Mouse (Mus musculus): Measurements from ENCODE around the gene Prkag2.

The Prkag2 gene

DNA sequence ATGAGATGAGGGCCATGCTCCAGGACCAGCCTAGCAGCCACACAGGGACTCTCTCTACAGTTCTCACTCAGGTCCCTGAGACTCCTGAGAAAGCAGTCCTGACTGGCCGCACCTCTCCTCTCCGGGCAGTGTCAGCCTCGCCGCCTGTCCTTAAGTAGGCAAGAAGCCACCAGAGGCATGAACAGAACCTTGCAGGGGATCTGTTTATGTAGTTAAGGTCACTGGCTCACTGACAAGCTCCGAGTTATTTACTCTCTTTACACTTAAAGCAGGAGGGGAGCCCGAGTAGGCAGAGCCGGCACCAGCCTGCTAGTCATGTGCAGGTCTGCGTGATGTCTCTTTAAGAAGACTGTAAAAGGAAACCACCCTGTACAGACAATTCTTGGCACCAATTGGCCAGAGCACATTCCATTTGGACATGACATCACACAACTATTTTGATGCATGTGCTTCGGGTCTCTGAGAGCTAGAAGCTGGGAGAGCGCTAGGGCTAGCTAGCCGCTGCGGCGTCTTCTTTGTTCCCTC lies 104.8 kb downstream of the Prkag2 start:
- peak; percentile 30 for DNase-seq (ENCODE audit: low spot score)

DNA sequence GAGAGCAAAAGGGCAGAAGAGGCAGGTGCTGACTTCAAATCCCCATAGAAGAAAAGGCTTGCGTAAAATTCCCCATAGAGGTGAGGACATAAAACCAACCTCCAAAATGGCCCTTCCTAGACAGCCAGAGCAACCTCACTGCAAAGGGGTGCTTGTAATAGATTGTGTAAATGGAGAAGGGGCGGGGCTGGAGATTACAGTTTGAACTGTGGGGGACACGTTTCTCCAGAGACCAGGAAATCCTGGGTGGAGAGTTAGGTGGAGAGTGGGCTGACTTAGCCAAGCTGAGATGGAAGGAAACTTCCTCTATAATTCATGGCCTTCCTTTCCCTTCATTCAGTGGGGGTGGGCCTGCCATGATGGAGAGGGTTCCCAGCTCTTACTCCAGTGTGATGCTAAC lies 107.3 kb downstream of the Prkag2 start:
- no peak for DNase-seq (ENCODE audit: low spot score)

DNA sequence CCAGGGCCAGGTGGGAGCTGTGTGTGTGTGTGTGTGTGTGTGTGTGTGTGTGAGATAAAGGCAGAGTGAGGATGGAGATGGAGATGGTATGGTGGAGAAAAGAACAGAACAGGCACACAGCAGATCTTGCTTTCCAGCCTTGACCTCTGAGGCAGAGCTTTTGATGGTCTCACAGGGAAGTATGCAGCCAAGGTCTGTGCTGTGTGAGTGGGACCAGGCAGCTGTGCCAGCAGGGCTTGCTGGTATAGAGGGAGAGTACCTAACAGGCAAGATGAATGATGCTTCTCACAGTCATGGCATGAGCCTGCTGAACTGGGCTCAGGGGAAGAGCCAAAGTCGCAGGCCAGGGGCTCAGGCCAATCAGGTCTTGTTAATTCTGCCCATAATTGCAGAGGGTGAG lies 108.9 kb downstream of the Prkag2 start:
- no peak for DNase-seq (ENCODE audit: low spot score)

DNA sequence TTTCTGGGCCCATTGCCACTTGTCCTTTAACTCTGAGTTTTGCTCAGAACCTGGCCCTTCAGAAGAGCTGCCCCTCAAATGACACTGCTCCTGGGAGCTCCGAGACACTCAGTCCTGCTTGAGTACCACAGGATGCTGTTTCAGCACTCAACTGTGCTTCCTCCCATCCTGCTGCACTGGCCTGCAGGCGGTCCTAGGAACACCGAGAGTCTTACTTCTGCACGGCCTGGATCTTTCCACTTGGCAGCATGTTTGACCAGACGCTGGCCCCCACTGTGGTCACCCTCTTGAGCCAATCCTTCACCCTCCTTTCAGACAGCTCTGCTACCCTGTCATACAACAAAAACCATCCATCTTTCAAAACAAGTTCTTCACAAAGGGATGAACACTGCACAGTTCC lies 110.0 kb downstream of the Prkag2 start:
- no peak for DNase-seq (ENCODE audit: low spot score)

DNA sequence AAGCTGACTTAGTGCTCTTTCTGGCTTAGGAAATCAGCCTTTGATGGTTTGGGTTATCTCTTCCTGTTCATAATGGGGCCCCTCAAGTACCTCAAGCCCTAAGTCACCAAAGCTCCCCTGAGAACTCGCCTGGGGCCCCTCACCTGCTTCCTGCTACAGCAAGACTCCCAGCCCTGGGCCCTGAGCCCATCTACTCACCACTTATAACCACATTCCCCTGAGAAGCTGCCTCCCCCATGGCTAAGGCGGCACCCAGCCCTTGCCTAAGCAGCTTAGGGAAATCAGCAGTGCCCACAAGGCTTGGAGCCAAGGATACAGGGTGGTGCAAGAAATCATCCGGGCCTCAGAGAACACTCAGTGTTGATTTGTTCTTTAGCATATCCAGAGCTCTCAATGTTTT lies 110.8 kb downstream of the Prkag2 start:
- DNase-seq (ENCODE audit: low spot score): no peak

DNA sequence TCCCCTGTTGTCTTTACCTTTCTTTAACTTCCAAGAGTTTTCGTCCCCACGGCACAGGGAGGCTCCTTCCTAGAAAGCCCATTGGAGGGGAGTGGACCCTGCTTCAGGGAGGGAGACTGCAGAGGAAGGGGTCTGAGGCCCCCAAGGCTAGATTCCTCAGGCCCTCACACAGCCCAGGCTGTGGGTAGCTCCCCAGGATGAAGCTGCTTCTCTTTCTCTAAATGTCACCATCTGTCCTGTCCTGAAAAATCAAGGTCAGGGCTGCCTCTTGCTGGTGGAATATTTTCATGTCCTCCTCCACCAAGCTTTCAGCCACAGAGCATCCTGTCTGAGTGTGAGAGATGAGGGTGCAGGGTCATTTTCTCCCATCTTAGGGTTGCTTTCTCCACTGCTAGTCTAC lies 113.5 kb downstream of the Prkag2 start:
- DNase-seq (ENCODE audit: low spot score): no peak

DNA sequence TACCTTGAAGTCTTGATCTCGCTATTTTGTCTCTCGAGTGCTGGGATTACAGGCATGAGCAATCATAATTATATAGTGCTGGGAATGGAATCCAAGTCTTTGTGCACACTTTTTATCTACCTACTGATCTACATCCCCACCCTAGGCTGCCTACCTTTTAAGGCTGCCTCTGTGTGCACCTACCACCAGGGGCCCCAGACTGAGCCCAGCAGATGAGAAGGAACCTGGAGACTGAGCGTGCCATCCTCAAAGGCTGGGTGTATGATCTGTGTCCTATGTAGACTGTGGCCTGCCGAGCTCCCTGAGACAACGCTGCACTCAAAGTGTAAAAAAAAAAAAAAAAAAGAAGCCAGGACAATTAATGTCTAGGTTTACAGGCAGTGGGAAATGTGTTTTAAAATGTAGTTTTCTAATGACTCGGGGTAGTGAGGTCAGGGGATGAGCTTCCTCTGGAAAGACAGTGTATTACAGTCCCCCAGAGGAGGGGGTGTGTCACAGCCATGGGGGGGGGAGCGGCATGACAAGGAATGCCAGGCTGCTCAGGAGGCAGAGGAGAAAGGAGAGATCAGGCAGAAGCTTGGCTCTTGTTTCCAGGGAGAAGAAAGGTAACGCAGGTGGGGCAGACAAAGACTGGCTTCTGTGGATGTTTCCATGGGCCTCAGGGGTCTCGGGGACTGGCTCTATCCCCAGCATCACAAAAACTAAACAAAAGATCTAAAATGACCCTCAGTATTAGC lies 114.1 kb downstream of the Prkag2 start:
- DNase-seq (ENCODE audit: low spot score): no peak

DNA sequence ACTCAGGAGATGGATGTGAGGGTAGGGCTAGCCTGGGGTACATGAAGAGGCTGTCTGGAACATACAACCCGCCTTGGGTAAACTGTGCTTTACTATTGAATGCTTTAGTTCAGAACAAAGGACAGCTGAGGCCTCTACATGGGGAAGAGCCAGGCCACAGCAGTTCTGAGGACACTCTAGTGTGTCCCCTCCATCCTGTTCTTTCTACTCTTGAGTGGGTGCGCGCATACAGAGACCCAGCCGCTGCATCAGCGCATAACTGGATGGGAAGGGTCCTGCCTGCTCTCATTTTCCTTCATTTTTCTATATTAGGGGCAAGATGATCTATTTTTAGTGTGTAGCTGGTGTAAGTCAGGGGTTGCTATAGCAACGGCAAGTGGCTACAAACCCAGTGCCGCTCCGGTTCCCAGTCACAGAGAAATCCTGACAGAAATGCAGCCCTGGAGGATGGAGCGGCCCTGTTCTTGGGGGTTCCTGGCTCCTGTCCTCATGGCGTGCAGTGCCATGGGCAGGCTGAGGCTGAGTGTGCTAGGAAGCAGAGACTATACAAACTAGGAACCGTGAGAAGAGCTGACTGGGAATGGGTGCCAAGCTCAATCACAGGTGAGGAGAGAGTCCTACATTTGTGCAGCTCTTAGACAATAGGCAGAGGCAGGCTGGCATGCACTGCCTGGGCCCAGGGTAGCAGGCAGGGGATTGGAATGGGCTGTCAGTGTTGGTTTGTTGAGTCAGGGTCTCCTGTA lies 114.8 kb downstream of the Prkag2 start:
- DNase-seq (ENCODE audit: low spot score): no peak

DNA sequence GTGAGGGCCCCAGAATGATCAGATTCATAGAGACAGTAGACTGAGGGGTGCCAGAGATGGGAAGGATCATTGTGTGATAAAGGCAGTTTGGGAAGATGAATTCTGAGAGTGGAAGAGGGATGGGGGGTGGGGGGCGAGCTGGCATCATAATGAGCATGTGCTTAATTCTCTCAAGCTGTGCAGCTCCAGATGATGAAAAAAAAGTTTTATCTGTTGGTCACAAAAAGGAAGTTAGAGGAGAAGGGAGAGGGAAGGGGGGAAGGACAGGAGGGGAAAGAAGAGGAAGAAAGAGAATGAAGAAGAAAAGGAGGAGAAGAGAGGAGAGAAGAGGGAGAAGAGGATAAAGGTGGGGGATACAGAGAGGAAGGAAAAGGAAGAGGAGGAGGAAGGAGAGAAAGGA lies 116.3 kb downstream of the Prkag2 start:
- DNase-seq (ENCODE audit: low spot score): no peak

DNA sequence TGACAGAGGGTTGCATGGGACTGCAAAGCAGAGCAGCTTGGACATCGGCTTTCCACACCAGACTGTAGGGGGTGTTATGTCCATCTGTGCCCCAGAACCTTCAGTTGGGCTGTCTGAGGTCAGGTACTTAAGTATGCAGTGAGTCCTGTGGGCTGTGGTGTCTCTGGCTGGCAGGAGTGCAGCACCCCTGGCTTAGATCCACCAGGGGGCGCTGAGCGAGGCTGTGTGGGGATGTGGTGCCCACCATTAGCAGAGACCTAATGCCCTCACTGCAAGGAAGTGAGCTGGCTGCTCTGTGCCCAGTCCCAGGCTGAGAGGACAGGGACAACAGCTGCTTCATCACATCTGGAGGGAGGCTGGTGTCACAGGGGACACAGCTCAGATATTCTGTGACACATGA lies 116.9 kb downstream of the Prkag2 start:
- DNase-seq (ENCODE audit: low spot score): peak; percentile 28

DNA sequence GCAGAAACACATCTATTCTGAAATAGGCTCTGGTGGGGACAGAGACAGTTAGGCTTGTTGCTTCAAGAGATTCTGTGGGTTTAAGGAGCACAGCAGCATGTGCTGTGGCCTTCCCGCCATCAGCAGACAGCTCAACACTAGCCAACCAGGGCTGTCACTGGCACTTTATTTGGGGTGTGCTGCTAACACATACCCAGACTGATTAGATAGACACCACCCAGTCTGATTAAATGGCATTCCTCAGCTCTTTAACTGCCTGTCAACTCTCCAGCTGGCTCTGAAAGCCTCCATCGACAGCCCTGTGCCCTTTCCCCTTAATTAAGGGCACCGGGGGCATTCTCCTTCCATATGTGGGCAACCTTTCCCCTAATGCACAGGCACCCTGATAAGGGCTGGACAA lies 118.2 kb downstream of the Prkag2 start:
- DNase-seq (ENCODE audit: low spot score): no peak

DNA sequence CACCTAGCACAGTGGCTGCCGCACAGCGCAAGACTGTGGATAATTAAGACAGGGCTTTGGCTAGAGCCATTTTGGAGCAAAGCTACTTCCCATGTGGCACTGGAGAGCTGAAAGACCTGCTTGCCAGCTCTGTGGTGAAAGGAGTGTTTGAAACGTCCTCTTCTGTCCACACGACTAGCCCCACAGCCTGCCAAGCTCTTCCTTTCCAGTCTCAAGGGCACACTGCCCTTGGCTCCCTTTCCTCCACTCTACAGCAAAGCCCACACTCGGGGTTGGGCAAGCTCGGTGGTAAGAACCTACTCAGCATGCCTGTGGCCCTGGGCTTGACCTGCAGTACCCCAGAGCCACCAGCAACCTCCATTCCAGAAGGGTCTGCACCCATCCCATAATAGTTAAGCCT lies 118.7 kb downstream of the Prkag2 start:
- DNase-seq (ENCODE audit: low spot score): no peak

DNA sequence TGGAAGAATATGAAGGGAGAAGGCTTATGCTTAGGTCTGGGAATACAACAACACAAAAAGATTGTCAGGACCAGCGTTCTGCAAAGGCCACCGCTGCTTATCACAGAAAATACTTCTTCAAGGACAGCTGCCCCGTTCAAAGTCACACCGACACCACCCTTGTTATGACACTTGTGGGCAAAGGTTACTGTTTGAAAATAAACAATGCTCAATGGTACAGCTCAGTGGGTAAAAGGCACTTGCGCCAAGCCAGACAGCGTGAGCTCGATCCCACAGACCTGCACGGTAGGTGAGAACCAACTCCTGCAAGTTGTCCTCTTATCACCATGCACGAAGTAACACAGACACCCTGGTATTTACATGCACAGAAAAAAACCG lies 120.5 kb downstream of the Prkag2 start:
- no peak for DNase-seq (ENCODE audit: low spot score)

DNA sequence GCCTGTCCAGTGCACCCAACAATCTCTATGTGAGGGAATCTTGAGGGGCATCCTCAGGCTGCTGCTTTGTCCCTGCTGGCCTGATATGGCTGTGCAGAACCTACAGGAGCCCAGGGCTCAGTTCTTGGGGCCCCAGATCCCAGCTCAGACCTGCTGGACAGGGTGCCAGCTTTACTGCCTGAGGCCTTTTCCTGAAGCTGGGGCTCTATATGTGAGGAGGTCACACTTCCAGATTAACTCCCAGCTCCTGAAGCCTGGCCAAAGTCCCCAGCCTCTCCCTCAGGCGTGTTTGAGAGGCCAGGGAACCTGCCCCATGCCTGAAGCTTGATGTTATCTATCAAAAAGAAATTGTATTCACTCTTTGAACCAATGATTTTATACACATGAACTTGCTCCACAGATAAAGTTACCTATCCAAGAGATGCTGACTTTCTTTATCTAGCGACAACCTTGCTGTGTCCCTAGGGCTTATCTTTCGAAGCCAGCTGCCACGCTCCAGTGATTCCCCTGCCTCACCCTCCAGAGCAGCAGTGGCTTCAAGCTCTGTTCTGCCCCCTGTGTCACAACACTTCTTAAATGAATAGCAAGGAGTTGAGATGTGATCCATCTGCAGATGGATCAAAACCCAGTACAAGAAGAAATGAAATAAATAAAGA lies 121.0 kb downstream of the Prkag2 start:
- DNase-seq (ENCODE audit: low spot score): no peak

DNA sequence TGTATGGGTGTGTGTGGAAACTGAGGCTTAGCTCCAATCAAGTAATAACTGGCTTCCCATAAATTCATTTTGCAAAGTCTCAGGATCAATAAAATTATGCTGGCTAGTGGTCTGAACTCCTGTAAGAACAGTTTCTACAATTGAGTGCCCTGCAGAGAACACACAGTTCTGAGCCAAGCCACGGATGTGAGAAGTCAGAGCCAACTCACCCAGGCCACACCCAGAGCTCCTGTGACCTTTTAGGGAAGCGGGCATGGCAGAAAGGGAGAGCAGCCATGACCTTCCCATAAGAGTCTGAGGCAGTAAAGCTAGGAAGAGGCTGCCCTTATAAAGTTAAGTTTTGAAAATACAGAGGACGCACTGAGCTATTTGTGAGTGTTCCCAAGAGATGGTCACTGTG lies 123.5 kb downstream of the Prkag2 start:
- DNase-seq (ENCODE audit: low spot score): no peak

DNA sequence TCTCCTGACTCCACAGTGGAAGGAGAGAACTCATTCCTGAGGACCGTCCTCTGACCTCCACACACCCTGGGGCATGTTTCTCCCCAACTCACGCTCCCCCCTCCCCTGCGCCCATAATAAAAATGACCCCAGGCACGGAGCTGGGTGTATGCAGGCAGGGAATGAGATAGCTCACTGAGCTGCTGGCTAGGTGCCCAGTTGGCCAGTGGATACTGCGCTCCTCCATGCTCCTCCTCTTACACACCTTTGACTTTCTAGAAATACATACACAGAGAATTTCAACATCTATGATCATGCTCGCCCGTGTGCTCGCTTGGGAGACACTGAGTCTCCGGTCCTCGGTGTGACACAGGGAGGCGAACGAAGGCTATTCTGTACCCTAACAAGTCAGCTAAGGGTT lies 124.2 kb downstream of the Prkag2 start:
- peak; percentile 25 for DNase-seq (ENCODE audit: low spot score)

DNA sequence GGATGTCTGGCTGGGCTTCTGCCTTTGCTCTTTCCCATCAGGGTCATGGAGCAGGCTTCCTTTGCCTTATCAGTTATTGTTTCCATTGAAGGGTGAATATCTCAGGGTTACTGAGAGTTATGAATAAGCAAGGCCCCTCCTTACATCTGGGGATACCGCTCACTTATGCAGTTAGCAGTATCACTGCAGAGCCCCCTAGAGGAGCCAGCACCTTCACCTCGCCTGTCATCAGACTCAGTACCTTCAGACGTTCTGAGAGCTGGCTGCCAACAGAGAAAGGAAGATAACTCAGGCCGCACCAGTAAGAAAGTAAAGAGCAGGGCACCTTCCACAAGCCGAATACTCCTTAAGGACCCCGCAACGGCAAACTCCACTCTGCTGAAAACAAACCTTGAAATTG lies 125.3 kb downstream of the Prkag2 start:
- DNase-seq (ENCODE audit: low spot score): no peak

DNA sequence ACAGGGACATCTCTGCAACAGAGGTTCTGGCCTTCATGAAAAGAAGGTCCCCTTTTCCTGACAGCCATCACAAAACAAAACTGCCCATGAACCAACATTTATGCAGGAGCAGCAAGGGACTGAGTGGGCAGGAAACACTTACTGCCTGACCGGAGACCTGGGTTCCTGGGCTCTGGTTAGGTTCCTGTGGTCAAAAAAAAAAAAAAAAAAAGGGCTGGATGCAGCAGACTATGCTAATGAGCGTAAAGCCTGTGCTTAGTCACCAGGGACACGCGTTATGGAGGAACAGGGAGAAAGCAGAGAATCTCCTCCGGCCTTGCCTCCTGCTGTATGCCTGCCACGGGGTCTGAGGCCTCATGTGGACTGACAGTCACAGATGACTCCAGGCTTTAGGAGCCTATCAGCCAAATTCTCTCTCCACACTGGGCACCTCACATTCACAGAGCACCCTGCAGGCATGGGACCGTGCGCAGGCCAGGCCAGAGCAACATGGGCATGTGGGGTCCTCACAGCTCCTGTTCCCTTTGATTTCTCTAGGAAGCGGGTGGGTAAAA lies 126.7 kb downstream of the Prkag2 start:
- DNase-seq (ENCODE audit: low spot score): no peak

DNA sequence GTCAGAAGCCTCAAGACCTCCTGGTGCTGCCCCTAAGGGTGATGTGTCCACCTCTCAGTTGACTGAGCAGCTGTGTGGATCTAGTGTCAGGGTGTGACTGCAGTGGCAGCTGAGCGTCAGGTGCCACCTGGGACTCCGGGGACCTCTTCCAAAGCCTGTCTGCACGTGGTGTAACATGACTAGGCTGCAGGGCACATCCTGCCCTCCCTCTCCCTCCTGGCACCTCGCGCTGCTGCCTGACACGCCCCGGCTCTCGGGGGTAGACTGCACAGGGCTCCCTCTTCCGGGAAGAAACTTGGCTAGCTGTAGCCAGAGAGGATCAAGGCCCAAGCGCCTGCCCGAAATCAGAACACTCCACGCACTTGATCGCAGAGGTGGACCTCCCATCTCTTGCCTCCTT lies 127.2 kb downstream of the Prkag2 start:
- DNase-seq (ENCODE audit: low spot score): peak; percentile 35

DNA sequence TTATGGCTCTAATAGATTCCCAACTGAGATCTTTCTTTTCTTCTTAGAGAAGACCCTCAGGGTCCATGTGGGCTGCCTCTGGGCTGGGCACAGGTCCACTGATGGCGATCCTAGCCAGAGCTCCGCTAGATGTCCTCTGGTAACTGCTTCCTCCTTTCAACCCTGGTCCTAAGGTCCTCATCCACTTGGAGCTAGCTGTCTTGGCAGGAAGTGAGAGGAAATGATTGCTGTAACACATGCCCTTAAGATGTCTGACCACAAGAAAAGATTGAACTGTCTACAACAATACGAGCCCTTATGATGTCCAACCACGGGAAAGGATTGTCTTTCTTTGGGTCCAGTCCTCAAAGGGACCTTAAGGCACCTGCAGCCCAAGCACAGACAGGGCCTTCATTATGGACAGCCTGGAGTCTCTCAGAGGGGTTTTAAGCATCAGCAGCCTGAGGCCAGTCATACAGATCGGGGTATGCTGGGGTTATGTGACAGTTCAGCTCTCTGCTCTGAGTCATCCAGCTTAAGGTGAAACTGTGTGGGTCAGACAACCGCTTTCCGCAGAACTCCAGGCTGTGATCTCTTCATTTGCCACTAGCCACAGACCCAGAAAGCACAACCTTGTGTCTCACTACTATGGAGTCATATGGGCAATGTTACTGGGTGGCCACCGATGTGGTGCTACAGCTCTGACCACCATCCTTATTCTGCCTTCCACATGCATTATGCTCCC lies 129.7 kb downstream of the Prkag2 start:
- no peak for DNase-seq (ENCODE audit: low spot score)

DNA sequence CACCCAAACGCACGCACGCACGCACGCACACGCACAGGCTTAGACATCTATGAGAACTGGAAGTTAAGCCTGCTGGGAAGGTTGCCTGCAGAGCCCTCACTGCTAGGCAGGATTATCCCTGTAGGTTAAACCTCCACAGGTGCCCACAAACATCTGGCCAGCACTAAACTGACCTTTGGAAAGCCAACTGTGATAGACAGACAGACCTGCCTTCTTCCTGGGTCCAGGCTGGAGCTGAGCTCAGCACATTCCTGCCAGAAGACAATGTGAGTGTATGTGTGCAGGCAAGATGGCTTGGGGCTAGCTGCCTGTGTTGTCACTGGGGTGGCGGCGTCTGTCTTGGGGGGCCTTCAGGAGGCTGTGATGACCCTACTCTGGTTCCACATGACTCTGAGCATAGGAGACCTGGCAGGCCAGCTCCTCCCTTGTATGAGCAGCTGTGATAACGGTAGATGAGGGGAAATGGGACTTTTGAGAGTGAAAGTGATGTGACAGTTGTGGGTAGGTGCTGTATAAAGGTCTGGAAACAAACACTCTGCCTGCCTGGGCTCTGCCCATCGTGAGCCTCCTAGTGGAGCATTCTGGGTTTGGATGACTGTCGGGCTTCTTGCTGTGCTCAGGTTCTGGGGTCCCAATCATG lies 131.1 kb downstream of the Prkag2 start:
- DNase-seq (ENCODE audit: low spot score): no peak

DNA sequence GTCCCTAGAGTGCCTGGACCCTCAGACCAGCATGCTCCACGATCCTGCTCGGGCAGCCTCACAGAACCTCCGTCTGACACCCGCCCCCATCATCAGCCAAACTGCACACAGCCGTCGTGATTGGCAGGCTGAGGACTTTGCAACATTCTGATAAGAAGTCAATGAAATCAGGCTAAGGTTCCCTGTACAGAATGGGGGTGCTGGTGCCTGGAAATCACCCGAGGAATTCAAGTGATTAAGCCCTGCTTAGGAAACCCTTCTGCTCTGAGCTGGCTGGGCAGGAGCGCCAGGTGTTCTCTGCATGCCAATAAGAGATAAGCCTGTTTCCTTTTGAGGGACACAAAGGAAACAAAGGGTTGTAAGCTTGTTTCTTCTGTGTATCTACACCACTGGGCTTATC lies 131.7 kb downstream of the Prkag2 start:
- no peak for DNase-seq (ENCODE audit: low spot score)

Measured in urinary bladder, postnatal 25 days (tissue).